Mouse (Mus musculus): ENCODE measurements around the gene Il10ra.

- no peak for TF ChIP-seq POLR2A (IDR thresholded peaks at IDR 0.05; ENCODE audit: borderline replicate concordance, low read depth, low read length)
- TF ChIP-seq CTCF (IDR thresholded peaks at IDR 0.05; ENCODE audit: low read depth, low read length), result no peak
These were observed 13.0 kb downstream of the Il10ra start for GRCm38 (mm10) chr9:45255967-45256366.
